Mouse (Mus musculus) megakaryocyte, embryonic 14.5 days (primary cell): ENCODE measurements around the gene Mprip.

Source experiments
- FLI1 ChIP-seq: IDR thresholded peaks from 2 replicates; pipeline ENCODE4 v1.6.1; 2012; ENCODE audit warnings: low read length, inconsistent platforms, mixed read lengths
- GATA1 ChIP-seq: IDR thresholded peaks from 3 replicates; pipeline ENCODE4 v1.6.1; 2012; ENCODE audit warnings: mixed read lengths, low read length, inconsistent platforms, borderline replicate concordance

GRCm38 (mm10) chr11:59653547-59653946, 7.6 kb upstream of the Mprip start:
- TF ChIP-seq GATA1 (no peak), FLI1 (no peak)
